ENCODE assay signal across 14 mouse cellular contexts in the genomic region with DNA sequence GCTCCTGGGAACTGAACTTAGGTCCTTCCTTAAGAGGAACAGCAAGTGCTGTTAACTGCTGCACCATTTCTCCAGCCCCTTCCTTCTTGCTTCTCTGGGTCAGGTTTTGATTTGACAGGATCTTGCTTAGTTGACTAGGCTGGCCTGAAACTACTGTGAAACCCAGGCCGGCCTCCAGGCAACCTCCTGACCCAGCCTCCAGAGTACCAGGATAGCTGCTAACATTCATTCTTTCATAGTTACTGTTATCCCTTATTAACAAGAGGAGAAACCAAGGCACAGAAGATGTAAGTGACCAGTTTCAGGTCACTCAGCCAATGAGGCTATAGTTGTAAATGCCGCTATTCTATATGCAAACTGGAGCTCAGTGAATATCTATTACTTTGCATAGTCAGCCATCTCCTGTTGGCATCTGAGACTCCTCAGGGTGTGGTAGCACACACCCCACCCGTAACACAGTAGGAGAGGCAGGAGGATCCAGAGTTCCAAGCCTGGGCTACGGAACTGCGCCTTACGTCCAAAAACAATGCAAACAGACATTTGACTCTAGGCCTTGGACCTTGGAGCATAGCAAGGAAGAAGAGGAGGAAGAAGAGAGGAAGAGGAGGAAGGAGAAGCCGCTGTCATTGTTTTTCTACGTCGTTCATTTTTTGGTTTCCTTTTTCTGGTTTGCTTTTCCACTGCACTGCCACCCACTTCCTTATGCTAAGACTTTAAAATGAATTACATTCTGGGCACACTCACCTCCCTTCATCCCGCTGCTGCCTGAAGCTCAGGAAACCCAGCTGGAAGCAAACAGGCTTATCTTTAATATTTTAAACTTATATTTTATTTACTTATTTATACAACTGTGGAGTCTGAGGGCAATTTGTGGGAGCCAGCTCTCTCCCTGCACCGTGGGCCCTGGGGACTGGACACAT. TPM values are rescaled to one million over a fixed set of nuclear protein-coding genes. Genes with fewer than 3 reads are reported as not detected.
DNase-seq lines count a peak whose midpoint lies in the region; ATAC-seq and TF ChIP-seq lines count a peak whose summit lies in the region.
"Had no signal": no experiment of that assay in that cellular context is flagged by ENCODE, and none has a peak within 500 bp of the region (broad histone marks: within the 10 kb centered on the region; RNA-seq: fewer than 3 reads in every experiment).

No protein-coding gene starts in this region.

- 0 out of 2 replicates have a peak, but pooled peaks have one; percentile 29 for TF ChIP-seq EP300 in liver, postnatal 0 days (IDR thresholded peaks at IDR 0.05; ENCODE audit: low read depth)

- TF ChIP-seq CTCF in layer of hippocampus, adult 2 months (conservative IDR thresholded peaks at IDR 0.05), result no peak
- no peak for TF ChIP-seq CTCF in liver, postnatal 0 days (IDR thresholded peaks at IDR 0.05; ENCODE audit: low read depth)
- TF ChIP-seq CTCF in cerebellum, adult 2 months (IDR thresholded peaks at IDR 0.05; ENCODE audit: borderline replicate concordance, insufficient read depth, low read depth, low read length), result no peak

- no peaks in the 10 kb centered on the region for H3K27me3 ChIP-seq in liver, postnatal 0 days (ENCODE audit: insufficient read depth, low read length)
- no peaks in the 10 kb centered on the region for H3K27me3 ChIP-seq in cerebellum, adult 2 months (ENCODE audit: control insufficient read depth, insufficient read depth, low read length)
- H3K27me3 ChIP-seq: neural tube, embryonic 15.5 days had no signal

- H3K4me1 ChIP-seq in ES-E14 (ENCODE audit: control insufficient read depth in 2 of 2, insufficient read depth in 2 of 2, low read length in 2 of 2, poor library complexity in 1 of 2), result peaks cover 18 to 38% of the 10 kb centered on the region in 2 experiments
- peaks cover 49% of the 10 kb centered on the region for H3K4me1 ChIP-seq in liver, postnatal 0 days (ENCODE audit: insufficient read depth)
- H3K4me1 ChIP-seq in cerebellum, adult 2 months (ENCODE audit: control insufficient read depth, insufficient read depth, low read length), result no peaks in the 10 kb centered on the region
- H3K4me1 ChIP-seq: neural tube, embryonic 15.5 days had no signal

- no peak overlapping the region; the same call in 1 of the 2 replicates for H3K9ac ChIP-seq in ES-E14 (ENCODE audit: insufficient read depth, low read depth, low read length, poor library complexity, severe bottlenecking)
- peak overlapping the region; percentile 39 for H3K9ac ChIP-seq in liver, postnatal 0 days (replicated peaks)
- H3K9ac ChIP-seq: lung, embryonic 14.5 days; neural tube, embryonic 15.5 days had no signal

- ATAC-seq in granulocyte monocyte progenitor cell, adult 5-6 weeks (replicated peaks; ENCODE audit: poor library complexity, severe bottlenecking), result 0 out of 2 replicates have a peak, but pooled peaks have one; percentile 4
- ATAC-seq in liver, postnatal 0 days, result peak; percentile 68

- WGBS in liver, postnatal 0 days (ENCODE audit: insufficient replicate concordance), result 52% methylated on average over 11 of the region's 11 CpGs
- 91% methylated on average over 11 of the region's 11 CpGs for WGBS in cerebellum, adult 2 months

- H3K4me2 ChIP-seq in liver, postnatal 0 days (ENCODE audit: low read depth, low read length), result peak overlapping the region; percentile 59
- H3K4me2 ChIP-seq: lung, embryonic 14.5 days; neural tube, embryonic 15.5 days had no signal

- in situ Hi-C loops in ES-E14 (cut with MboI; ENCODE audit: low sequenced_read_pairs in 2 of 2, unreplicated experiment in 2 of 2), result no loop called here

- DNase-seq in layer of hippocampus, adult 2 months (ENCODE audit: low spot score in 2 of 2), result peak in 1 of 2 experiments; percentile 17
- DNase-seq in layer of hippocampus, adult 8-10 months (ENCODE audit: low spot score in 2 of 2), result no peak
- no peak for DNase-seq in ES-E14 (ENCODE audit: low read depth, low spot score)
- peak; percentile 31 for DNase-seq in liver, postnatal 0 days
- DNase-seq in heart, adult 11 months, result no peak
- DNase-seq in cerebellum, adult 2 months, result no peak
- no peak for DNase-seq in lung, postnatal 10 days
- DNase-seq: cerebellum, adult 18-20 months; heart, adult 2 months; lung, embryonic 14.5 days; retina, postnatal 1 day had no signal

- peak overlapping the region; percentile 78 for H3K27ac ChIP-seq in layer of hippocampus, adult 2 months
- H3K27ac ChIP-seq in ES-E14 (ENCODE audit: insufficient read depth, low read depth, low read length, poor library complexity, severe bottlenecking), result peak overlapping the region; percentile 77; the same call in 1 of the 2 replicates
- peak overlapping the region; percentile 83 for H3K27ac ChIP-seq in liver, postnatal 0 days (ENCODE audit: low read depth)
- H3K27ac ChIP-seq in cerebellum, adult 2 months (ENCODE audit: insufficient read depth, low read length), result no peak overlapping the region
- H3K27ac ChIP-seq: heart, adult 2 months; neural tube, embryonic 15.5 days had no signal

- no peaks in the 10 kb centered on the region for H3K9me3 ChIP-seq in ES-E14 (ENCODE audit: control insufficient read depth, insufficient read depth, low read depth, low read length)
- no peaks in the 10 kb centered on the region for H3K9me3 ChIP-seq in liver, postnatal 0 days (ENCODE audit: low read length)
- H3K9me3 ChIP-seq: megakaryocyte, embryonic 14.5 days; neural tube, embryonic 15.5 days had no signal

- no peak overlapping the region for H3K4me3 ChIP-seq in layer of hippocampus, adult 2 months
- H3K4me3 ChIP-seq in ES-E14 (ENCODE audit: insufficient read depth in 1 of 2, low read depth in 1 of 2, low read length in 2 of 2, poor library complexity in 1 of 2, severe bottlenecking in 1 of 2), result no peak overlapping the region
- H3K4me3 ChIP-seq in liver, postnatal 0 days (ENCODE audit: low read depth, low read length), result 0 out of 2 replicates have a peak overlapping the region, but pooled peaks have one; percentile 9
- H3K4me3 ChIP-seq in cerebellum, adult 2 months (replicated peaks; ENCODE audit: insufficient read depth, low read depth, low read length), result no peak overlapping the region
- H3K4me3 ChIP-seq: heart, adult 2 months; megakaryocyte, embryonic 14.5 days; neural tube, embryonic 15.5 days had no signal

- peaks cover 23% of the 10 kb centered on the region; the same call in 1 of the 2 replicates for H3K36me3 ChIP-seq in ES-E14 (ENCODE audit: control insufficient read depth, insufficient read depth, low read length, poor library complexity, severe bottlenecking)
- no peaks in the 10 kb centered on the region for H3K36me3 ChIP-seq in liver, postnatal 0 days (replicated peaks; ENCODE audit: insufficient read depth, low read length)
- H3K36me3 ChIP-seq: neural tube, embryonic 15.5 days had no signal

- TF ChIP-seq POLR2A in cerebellum, adult 2 months (IDR thresholded peaks at IDR 0.05; ENCODE audit: borderline replicate concordance, insufficient read depth, low read length), result no peak

TF ChIP-seq in ES-E14, 5 proteins besides CTCF, POLR2A, EP300 and RAD21:
- TF ChIP-seq ZNF384 (IDR thresholded peaks at IDR 0.05; ENCODE audit: low read depth, low read length), result no peak

RNA-seq across cellular contexts. Expression of a gene that starts 24.7 kb away (rescaled TPM):
- total RNA-seq in layer of hippocampus, adult 2 months (2021), result 100 to 1,000 TPM; 163 to 168 TPM
- 100 to 1,000 TPM; 150 to 185 (median 163) TPM for total RNA-seq in layer of hippocampus, adult 8-10 months (2022)
- 242 and 291 TPM in 2 replicates for total RNA-seq in ES-E14 (2012; rRNA removed)
- total RNA-seq in granulocyte monocyte progenitor cell, adult 5-6 weeks (2014; fragmentation: Nextera tagmentation), result 130 and 144 TPM in 2 replicates
- 142 and 158 TPM in 2 replicates for total RNA-seq in granulocyte monocyte progenitor cell, adult 5-6 weeks (2017)
- polyA plus RNA-seq in liver, postnatal 0 days (2015; fragmentation: Nextera tagmentation; extraction: Ambion mirVana), result 15.8 and 17.7 TPM in 2 replicates
- polyA plus RNA-seq in cerebellum, adult 2 months (2012; rRNA removed), result 116 and 119 TPM in 2 replicates
